Mouse (Mus musculus): ENCODE measurements at regions not wholly inside any gene's neighbourhood (a gene's known extent, or its start where the extent isn't known, plus 50 kb on each side); places are given as distances from the start of the nearest gene placed in this dataset.
A peak's percentile ranks its signal among the peaks of the same experiment; 100 is the strongest.
"Not testable (repeated sequence)": the region's sequence is repeated elsewhere in the genome, so short reads cannot be mapped to it uniquely, and the experiment has no call there.

GRCm38 (mm10) chrX:170809909-170810308, 137.5 kb downstream of the Asmt start:
- not testable (repeated sequence) for DNase-seq (ENCODE audit: low spot score)

- peak; percentile 51 for DNase-seq (ENCODE audit: low spot score)
Observed at GRCm38 (mm10) chrX:170815381-170815780, 142.9 kb downstream of the Asmt start.

- not testable (repeated sequence) for DNase-seq (ENCODE audit: low spot score)
Observed at GRCm38 (mm10) chrX:170841108-170841507, 168.7 kb downstream of the Asmt start.

- not testable (repeated sequence) for DNase-seq (ENCODE audit: low spot score)
Observed at GRCm38 (mm10) chrX:170841551-170841950, 169.1 kb downstream of the Asmt start.

GRCm38 (mm10) chrX:170842878-170843465, 170.5 kb downstream of the Asmt start:
- DNase-seq (ENCODE audit: low spot score), result not testable (repeated sequence)

- DNase-seq (ENCODE audit: low spot score), result not testable (repeated sequence)
Observed at GRCm38 (mm10) chrX:170876616-170877015, 204.2 kb downstream of the Asmt start.

GRCm38 (mm10) chrX:170880864-170881263, 208.4 kb downstream of the Asmt start:
- not testable (repeated sequence) for DNase-seq (ENCODE audit: low spot score)
